Mouse (Mus musculus): ENCODE results near the gene Usp30. TPM values are rescaled to one million over a fixed set of nuclear protein-coding genes. Genes with fewer than 3 reads are reported as not detected.

Gene Usp30
- total and polyA plus RNA-seq, 2 experiments = 6.6 to 14.8 TPM

GRCm38 (mm10) chr5:114032161-114032763 lies 33.0 kb upstream of the Usp30 start:
- H3K4me1 ChIP-seq (ENCODE audit: control insufficient read depth, insufficient read depth, low read length) = no peaks in the 10 kb centered on the region; the same call in none of the 2 replicates
- no peak for DNase-seq (ENCODE audit: extremely low read depth, low read depth, low spot score)

GRCm38 (mm10) chr5:114034393-114034792 lies 30.9 kb upstream of the Usp30 start:
- Histone ChIP-seq H3K9ac (ENCODE audit: low read depth, low read length) (no peak overlapping the region), H3K79me2 (ENCODE audit: control insufficient read depth, insufficient read depth, low read length) (no peaks in the 10 kb centered on the region), H3K4me3 (ENCODE audit: insufficient read depth, low read depth, low read length) (no peak overlapping the region), H3K4me1 (ENCODE audit: control insufficient read depth, insufficient read depth, low read length) (no peaks in the 10 kb centered on the region), H3K36me3 (ENCODE audit: control insufficient read depth, insufficient read depth, low read length) (no peaks in the 10 kb centered on the region), H3K27ac (replicated peaks; ENCODE audit: insufficient read depth, low read depth, low read length) (no peak overlapping the region), H3K27me3 (ENCODE audit: control insufficient read depth, insufficient read depth, low read length) (no peaks in the 10 kb centered on the region)
- TF ChIP-seq CTCF (IDR thresholded peaks at IDR 0.05; ENCODE audit: low read depth, low read length) (no peak), POLR2A (IDR thresholded peaks at IDR 0.05; ENCODE audit: extremely low read depth, insufficient read depth, low read length) (no peak)
- 78% methylated on average over 7 of the region's 7 CpGs for WGBS
- DNase-seq (ENCODE audit: extremely low read depth, low read depth, low spot score) = no peak

More at GRCm38 (mm10) chr5:114032161-114032763, 33.0 kb upstream of the Usp30 start:
- Histone ChIP-seq H3K27me3 (ENCODE audit: control insufficient read depth, insufficient read depth, low read length) (no peaks in the 10 kb centered on the region), H3K79me2 (ENCODE audit: control insufficient read depth, insufficient read depth, low read length) (no peaks in the 10 kb centered on the region), H3K9ac (ENCODE audit: low read depth, low read length) (no peak overlapping the region), H3K27ac (replicated peaks; ENCODE audit: insufficient read depth, low read depth, low read length) (no peak overlapping the region), H3K4me3 (ENCODE audit: insufficient read depth, low read depth, low read length) (no peak overlapping the region), H3K36me3 (ENCODE audit: control insufficient read depth, insufficient read depth, low read length) (no peaks in the 10 kb centered on the region)
- WGBS = 75% methylated on average over 3 of the region's 3 CpGs
- TF ChIP-seq CTCF (IDR thresholded peaks at IDR 0.05; ENCODE audit: low read depth, low read length) (no peak), POLR2A (IDR thresholded peaks at IDR 0.05; ENCODE audit: extremely low read depth, insufficient read depth, low read length) (no peak)

GRCm38 (mm10) chr5:114035111-114035510 lies 30.1 kb upstream of the Usp30 start:
- no peaks in the 10 kb centered on the region for H3K36me3 ChIP-seq (ENCODE audit: control insufficient read depth, insufficient read depth, low read length)
- DNase-seq (ENCODE audit: extremely low read depth, low read depth, low spot score) = no peak
- H3K27ac ChIP-seq (replicated peaks; ENCODE audit: insufficient read depth, low read depth, low read length) = no peak overlapping the region
- no peaks in the 10 kb centered on the region for H3K27me3 ChIP-seq (ENCODE audit: control insufficient read depth, insufficient read depth, low read length)
- 80% methylated on average over 10 of the region's 10 CpGs for WGBS
- H3K4me1 ChIP-seq (ENCODE audit: control insufficient read depth, insufficient read depth, low read length) = no peaks in the 10 kb centered on the region
- no peak overlapping the region for H3K4me3 ChIP-seq (ENCODE audit: insufficient read depth, low read depth, low read length)
- TF ChIP-seq POLR2A (IDR thresholded peaks at IDR 0.05; ENCODE audit: extremely low read depth, insufficient read depth, low read length) (no peak), CTCF (IDR thresholded peaks at IDR 0.05; ENCODE audit: low read depth, low read length) (no peak)
- no peaks in the 10 kb centered on the region for H3K79me2 ChIP-seq (ENCODE audit: control insufficient read depth, insufficient read depth, low read length)
- no peak overlapping the region for H3K9ac ChIP-seq (ENCODE audit: low read depth, low read length)

- Histone ChIP-seq H3K4me1 (ENCODE audit: control insufficient read depth, insufficient read depth, low read length) (peaks cover 2% of the 10 kb centered on the region; the same call in 1 of the 2 replicates), H3K27me3 (ENCODE audit: control insufficient read depth, insufficient read depth, low read length) (no peaks in the 10 kb centered on the region), H3K27ac (replicated peaks; ENCODE audit: insufficient read depth, low read depth, low read length) (no peak overlapping the region), H3K79me2 (ENCODE audit: control insufficient read depth, insufficient read depth, low read length) (no peaks in the 10 kb centered on the region), H3K4me3 (ENCODE audit: insufficient read depth, low read depth, low read length) (no peak overlapping the region), H3K9ac (ENCODE audit: low read depth, low read length) (no peak overlapping the region), H3K36me3 (ENCODE audit: control insufficient read depth, insufficient read depth, low read length) (no peaks in the 10 kb centered on the region)
- TF ChIP-seq CTCF (IDR thresholded peaks at IDR 0.05; ENCODE audit: low read depth, low read length) (no peak), POLR2A (IDR thresholded peaks at IDR 0.05; ENCODE audit: extremely low read depth, insufficient read depth, low read length) (no peak)
- 36% methylated on average over 7 of the region's 8 CpGs for WGBS
- no peak for DNase-seq (ENCODE audit: extremely low read depth, low read depth, low spot score)
Measured at GRCm38 (mm10) chr5:114040508-114040907, 24.8 kb upstream of the Usp30 start.

- no peaks in the 10 kb centered on the region for H3K79me2 ChIP-seq (ENCODE audit: control insufficient read depth, insufficient read depth, low read length)
- H3K4me1 ChIP-seq (ENCODE audit: control insufficient read depth, insufficient read depth, low read length) = peaks cover 2% of the 10 kb centered on the region; the same call in 1 of the 2 replicates
- no peak overlapping the region for H3K27ac ChIP-seq (replicated peaks; ENCODE audit: insufficient read depth, low read depth, low read length)
- H3K36me3 ChIP-seq (ENCODE audit: control insufficient read depth, insufficient read depth, low read length) = no peaks in the 10 kb centered on the region
- TF ChIP-seq POLR2A (IDR thresholded peaks at IDR 0.05; ENCODE audit: extremely low read depth, insufficient read depth, low read length) (no peak), CTCF (IDR thresholded peaks at IDR 0.05; ENCODE audit: low read depth, low read length) (no peak)
- no peak overlapping the region for H3K9ac ChIP-seq (ENCODE audit: low read depth, low read length)
- no peaks in the 10 kb centered on the region for H3K27me3 ChIP-seq (ENCODE audit: control insufficient read depth, insufficient read depth, low read length)
- 69% methylated on average over 1 of the region's 1 CpGs for WGBS
- no peak for DNase-seq (ENCODE audit: extremely low read depth, low read depth, low spot score)
- H3K4me3 ChIP-seq (ENCODE audit: insufficient read depth, low read depth, low read length) = no peak overlapping the region
Measured at GRCm38 (mm10) chr5:114040911-114041310, 24.4 kb upstream of the Usp30 start.

GRCm38 (mm10) chr5:114041327-114041930 lies 23.8 kb upstream of the Usp30 start:
- Histone ChIP-seq H3K4me3 (ENCODE audit: insufficient read depth, low read depth, low read length) (no peak overlapping the region), H3K27ac (replicated peaks; ENCODE audit: insufficient read depth, low read depth, low read length) (no peak overlapping the region), H3K36me3 (ENCODE audit: control insufficient read depth, insufficient read depth, low read length) (no peaks in the 10 kb centered on the region), H3K27me3 (ENCODE audit: control insufficient read depth, insufficient read depth, low read length) (no peaks in the 10 kb centered on the region), H3K79me2 (ENCODE audit: control insufficient read depth, insufficient read depth, low read length) (no peaks in the 10 kb centered on the region), H3K9ac (ENCODE audit: low read depth, low read length) (no peak overlapping the region), H3K4me1 (ENCODE audit: control insufficient read depth, insufficient read depth, low read length) (peaks cover 2% of the 10 kb centered on the region; the same call in 1 of the 2 replicates)
- 17% methylated on average over 15 of the region's 15 CpGs for WGBS
- peak; percentile 57 for DNase-seq (ENCODE audit: extremely low read depth, low read depth, low spot score)
- TF ChIP-seq CTCF (IDR thresholded peaks at IDR 0.05; ENCODE audit: low read depth, low read length) (no peak), POLR2A (IDR thresholded peaks at IDR 0.05; ENCODE audit: extremely low read depth, insufficient read depth, low read length) (no peak)
